Mouse (Mus musculus): ENCODE measurements around the gene Islr2.

DNA sequence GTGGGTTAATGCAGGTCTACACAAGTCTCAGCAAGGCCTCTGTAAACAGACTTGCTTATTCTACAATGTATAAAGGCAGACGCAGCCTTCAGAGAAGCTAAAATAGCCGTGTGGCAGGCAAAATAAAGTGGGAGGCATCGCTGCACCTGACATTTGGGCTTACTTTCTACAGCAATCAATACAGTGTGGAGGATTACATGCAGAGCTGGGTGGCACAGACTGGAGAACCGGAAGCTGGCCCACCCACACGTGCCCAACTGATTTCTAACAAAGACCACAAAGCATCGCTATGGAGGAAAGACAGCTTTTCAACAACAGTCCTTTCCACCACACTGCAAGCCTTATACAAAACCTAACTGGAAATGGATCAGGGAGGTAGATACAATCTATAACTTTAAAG lies 19.7 kb downstream of the Islr2 start:
- TF ChIP-seq CTCF (IDR thresholded peaks at IDR 0.05; ENCODE audit: low read depth) (no peak), EP300 (IDR thresholded peaks at IDR 0.05; ENCODE audit: low read depth) (no peak)
